Mouse (Mus musculus) lung, embryonic 16.5 days (tissue): ENCODE results near the gene Olfr356. TPM values are rescaled to one million over a fixed set of nuclear protein-coding genes. Genes with fewer than 3 reads are reported as not detected.

ENCODE experiments used
- ATAC-seq: fragments of 200-750 bp; cut with Nextera tagmentation; 2 replicates; pipeline ENCODE4 v1.8.0; 2017; ENCODE audit warnings: low read depth, mild to moderate bottlenecking, moderate library complexity
- H3K27ac ChIP-seq: fragments of 300-500 bp; sonication (generic); 2 replicates; pipeline ENCODE4 v1.5.1; 2014; ENCODE audit warnings: mild to moderate bottlenecking, control low read depth, low read length
- H3K27me3 ChIP-seq: fragments of 300-500 bp; sonication (generic); 2 replicates; pipeline ENCODE4 v1.6.1; 2014; ENCODE audit warnings: low read depth, low read length, mixed read lengths; ENCODE audit not compliant: control insufficient read depth, insufficient read depth
- H3K36me3 ChIP-seq: fragments of 300-500 bp; sonication (generic); 2 replicates; pipeline ENCODE4 v1.6.1; 2014; ENCODE audit warnings: low read length; ENCODE audit not compliant: control insufficient read depth, insufficient read depth
- H3K4me1 ChIP-seq: fragments of 300-500 bp; sonication (generic); replicated peaks from 2 replicates; pipeline ENCODE4 v1.6.1; 2014; ENCODE audit warnings: low read length, mixed read lengths; ENCODE audit not compliant: control insufficient read depth, insufficient read depth
- H3K4me2 ChIP-seq: fragments of 300-500 bp; sonication (generic); 2 replicates; pipeline ENCODE4 v1.6.1; 2014; ENCODE audit warnings: low read depth, low read length, control low read depth
- H3K4me3 ChIP-seq: fragments of 300-500 bp; sonication (generic); 2 replicates; pipeline ENCODE4 v1.5.1; 2014; ENCODE audit warnings: mild to moderate bottlenecking, low read length, control low read depth
- H3K9ac ChIP-seq: fragments of 300-500 bp; sonication (generic); 2 replicates; pipeline ENCODE4 v1.6.1; 2014; ENCODE audit warnings: low read length, control low read depth
- H3K9me3 ChIP-seq: fragments of 300-500 bp; sonication (generic); 2 replicates; pipeline ENCODE4 v1.6.1; 2016; ENCODE audit warnings: low read length; ENCODE audit not compliant: control insufficient read depth
- WGBS: fragments of 180-500 bp; shearing (Covaris S2); extraction: QIAGEN DNeasy Blood & Tissue Kit; methylation state at CpG from one replicate; pipeline ENCODE4 v1.1.7; 2014; 5-methylcytosine and 5-hydroxymethylcytosine counted together
- polyA plus RNA-seq: library from polyadenylated mRNA; unstranded; fragments of >200 nt; fragmentation: Nextera tagmentation; extraction: Ambion mirVana; gene quantifications from 2 replicates; pipeline ENCODE4 v1.2.1, GENCODE M21; 2015

Gene Olfr356
- not detected in 2 replicates for polyA plus RNA-seq

DNA sequence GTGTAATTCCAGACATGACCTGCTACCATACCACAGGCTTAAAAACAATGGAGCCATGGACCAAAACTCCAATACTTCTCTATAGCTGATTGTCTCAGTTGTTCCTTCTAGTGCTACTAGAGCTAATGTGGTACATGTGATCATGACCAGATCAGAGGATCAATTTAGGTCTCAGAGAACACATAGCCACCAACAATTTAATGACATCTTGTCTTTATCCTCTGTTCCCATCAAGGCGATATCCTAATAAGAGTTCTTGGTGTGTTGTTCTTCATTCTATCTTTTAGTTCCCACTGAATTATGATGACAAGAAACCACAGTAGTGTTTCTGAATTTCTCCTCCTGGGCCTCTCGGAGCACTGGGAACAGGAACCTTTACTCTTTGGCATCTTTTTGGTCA is at the start of gene Olfr356:
Gene Olfr356, plus strand, starts transcription at position 301 of the 400 bp plus-strand sequence.
- Histone ChIP-seq H3K4me1 (no peaks in the 10 kb centered on the region), H3K9me3 (no peaks in the 10 kb centered on the region), H3K9ac (no peak within 1 kb of the TSS), H3K27me3 (no peaks in the 10 kb centered on the region), H3K4me3 (no peak within 1 kb of the TSS), H3K4me2 (no peak within 1 kb of the TSS), H3K36me3 (no peaks in the 10 kb centered on the region), H3K27ac (no peak within 1 kb of the TSS)
- ATAC-seq: no peak
- 75% methylated on average over 2 of the region's 2 CpGs for WGBS

DNA sequence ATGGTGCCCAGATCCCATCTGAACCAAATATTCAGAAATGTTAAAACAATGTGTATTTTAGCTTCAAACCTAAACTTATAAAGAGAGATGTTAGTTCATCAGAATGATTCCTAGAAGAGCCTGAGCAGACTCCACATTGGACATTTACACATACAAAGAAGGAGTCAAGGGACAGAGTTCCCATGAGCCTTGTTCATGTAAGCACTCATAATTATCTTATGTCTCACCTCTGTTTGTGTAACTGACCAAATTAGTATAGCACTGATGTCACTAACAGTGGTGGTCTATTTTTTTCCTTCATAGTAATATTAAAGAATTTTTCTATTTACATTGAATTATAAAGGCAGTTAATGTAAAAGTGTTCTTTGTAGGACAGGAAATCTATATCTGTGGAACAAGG is 44.1 kb upstream of the Olfr356 start, which contains the start of gene Olfr353:
Gene Olfr353, minus strand, starts transcription at position 101 of the 400 bp plus-strand sequence.
- Histone ChIP-seq H3K36me3 (no peaks in the 10 kb centered on the region), H3K4me3 (no peak within 1 kb of the TSS), H3K4me1 (no peaks in the 10 kb centered on the region), H3K9ac (no peak within 1 kb of the TSS), H3K27ac (no peak within 1 kb of the TSS), H3K27me3 (no peaks in the 10 kb centered on the region), H3K4me2 (no peak within 1 kb of the TSS), H3K9me3 (no peaks in the 10 kb centered on the region)
- ATAC-seq: no peak

DNA sequence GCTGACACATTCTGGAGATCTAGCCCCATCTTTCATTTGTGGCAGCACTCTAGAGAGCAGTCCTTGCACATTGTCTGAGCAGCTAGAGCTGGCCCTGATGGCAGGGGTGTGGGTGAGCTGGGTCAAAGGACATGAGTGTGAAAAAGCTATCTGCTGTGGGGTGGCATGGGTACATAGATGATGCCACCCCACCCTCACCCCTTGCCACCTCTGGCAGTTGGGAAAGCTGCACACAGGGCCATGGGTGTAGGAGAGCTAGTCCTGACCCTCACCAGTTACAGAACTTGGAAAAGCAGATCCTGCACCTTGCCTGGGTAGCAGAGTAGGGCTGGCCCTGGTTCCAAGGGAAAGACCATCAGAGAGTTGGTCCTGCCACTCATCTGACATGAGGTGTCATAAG is 39.8 kb upstream of the Olfr356 start:
- H3K4me2 ChIP-seq: no peak overlapping the region
- no peak overlapping the region for H3K4me3 ChIP-seq
- no peaks in the 10 kb centered on the region for H3K27me3 ChIP-seq
- H3K36me3 ChIP-seq: no peaks in the 10 kb centered on the region
- H3K27ac ChIP-seq: no peak overlapping the region
- H3K4me1 ChIP-seq: no peaks in the 10 kb centered on the region
- no peak overlapping the region for H3K9ac ChIP-seq
- no peak for ATAC-seq
- no peaks in the 10 kb centered on the region for H3K9me3 ChIP-seq

DNA sequence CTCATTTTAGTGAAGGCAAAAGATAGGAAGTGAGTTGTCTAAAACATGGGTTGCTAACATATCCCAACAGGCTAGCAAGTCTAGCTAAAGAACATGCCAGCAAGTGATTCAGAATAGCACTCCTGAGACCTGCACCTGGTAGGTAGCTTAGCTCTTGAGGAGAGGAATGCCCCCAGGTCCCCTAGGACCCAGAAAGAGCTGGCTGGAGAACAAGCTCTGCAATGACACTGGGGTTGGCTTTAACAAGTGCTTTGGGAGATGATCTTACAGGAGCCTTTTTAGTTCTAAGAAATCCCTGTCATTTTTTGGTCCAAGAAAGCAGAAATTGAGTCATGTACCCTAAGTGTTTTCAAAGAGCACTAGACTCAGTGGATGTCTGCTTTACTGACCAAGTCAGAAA is 31.5 kb upstream of the Olfr356 start, which contains the start of gene Olfr354:
Gene Olfr354, plus strand, starts transcription at position 301 of the 400 bp plus-strand sequence.
- Histone ChIP-seq H3K4me3 (no peak within 1 kb of the TSS), H3K9me3 (no peaks in the 10 kb centered on the region), H3K9ac (no peak within 1 kb of the TSS), H3K4me2 (no peak within 1 kb of the TSS), H3K4me1 (no peaks in the 10 kb centered on the region), H3K27ac (no peak within 1 kb of the TSS), H3K27me3 (no peaks in the 10 kb centered on the region), H3K36me3 (no peaks in the 10 kb centered on the region)
- no peak for ATAC-seq

DNA sequence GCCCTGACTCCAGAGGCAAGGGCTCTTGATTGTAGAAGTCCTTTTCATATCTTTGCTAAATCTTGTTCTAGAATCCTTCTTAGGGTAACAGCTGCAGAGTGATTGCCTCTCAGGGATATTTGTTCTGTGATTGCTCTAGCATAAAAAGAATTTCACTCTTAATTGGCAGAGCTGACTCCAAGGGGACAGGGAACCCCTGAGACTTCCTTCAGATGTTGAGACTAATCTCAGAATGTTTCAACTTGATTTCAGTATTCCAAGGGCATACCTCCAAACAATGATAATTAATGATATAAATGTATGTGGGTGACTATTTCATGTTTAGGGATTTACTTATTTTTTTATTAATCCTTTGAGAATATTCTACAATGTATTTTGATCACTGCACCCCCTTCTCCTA is 8.1 kb upstream of the Olfr356 start, which contains the start of gene Olfr355:
Gene Olfr355, minus strand, starts transcription at position 101 of the 400 bp plus-strand sequence.
- no peaks in the 10 kb centered on the region for H3K9me3 ChIP-seq
- H3K27me3 ChIP-seq: no peaks in the 10 kb centered on the region
- H3K9ac ChIP-seq: no peak within 1 kb of the TSS
- no peak for ATAC-seq
- no peaks in the 10 kb centered on the region for H3K36me3 ChIP-seq
- H3K4me2 ChIP-seq: no peak within 1 kb of the TSS
- no peak within 1 kb of the TSS for H3K27ac ChIP-seq
- H3K4me1 ChIP-seq: no peaks in the 10 kb centered on the region
- no peak within 1 kb of the TSS for H3K4me3 ChIP-seq

Other genes with a start within 250 kb of the Olfr356 start
- gene Olfr347, start 205.2 kb upstream of the Olfr356 start, polyA plus RNA-seq: not detected in 2 replicates
- gene Olfr348, start 152.8 kb upstream of the Olfr356 start, polyA plus RNA-seq: not detected in 2 replicates
- not detected in 2 replicates for gene Olfr50, start 146.6 kb upstream of the Olfr356 start, polyA plus RNA-seq
- gene Olfr3, start 120.1 kb upstream of the Olfr356 start, polyA plus RNA-seq: not detected in 2 replicates
- gene Olfr350, start 90.8 kb upstream of the Olfr356 start, polyA plus RNA-seq: not detected in 2 replicates
- not detected in 2 replicates for gene Olfr351, start 74.5 kb upstream of the Olfr356 start, polyA plus RNA-seq
- not detected in 2 replicates for gene Olfr352, start 68.7 kb upstream of the Olfr356 start, polyA plus RNA-seq
- not detected in 2 replicates for gene Olfr353, start 44.2 kb upstream of the Olfr356 start, polyA plus RNA-seq
- gene Olfr354, start 31.4 kb upstream of the Olfr356 start, polyA plus RNA-seq: not detected in 2 replicates
- gene Olfr355, start 8.2 kb upstream of the Olfr356 start, polyA plus RNA-seq: not detected in 2 replicates
- gene Olfr357, start 56.7 kb downstream of the Olfr356 start, polyA plus RNA-seq: not detected in 2 replicates
- gene Olfr358, start 72.2 kb downstream of the Olfr356 start, polyA plus RNA-seq: not detected in 2 replicates
- gene Olfr360, start 128.6 kb downstream of the Olfr356 start, polyA plus RNA-seq: not detected in 2 replicates
- gene Olfr361, start 152.2 kb downstream of the Olfr356 start, polyA plus RNA-seq: not detected in 2 replicates
- gene Olfr362, start 180.8 kb downstream of the Olfr356 start, polyA plus RNA-seq: not detected in 2 replicates
- gene Olfr364-ps1, start 202.2 kb downstream of the Olfr356 start, polyA plus RNA-seq: not detected in 2 replicates